Mouse (Mus musculus): ENCODE data around the gene Adamtsl1.

- TF ChIP-seq ZNF384 (IDR thresholded peaks at IDR 0.05; ENCODE audit: low read depth, low read length) (no peak), HCFC1 (IDR thresholded peaks at IDR 0.05; ENCODE audit: borderline replicate concordance, insufficient read depth, low read length) (no peak), CHD2 (IDR thresholded peaks at IDR 0.05; ENCODE audit: low read depth, low read length) (no peak), MAFK (IDR thresholded peaks at IDR 0.05; ENCODE audit: insufficient read depth, low read depth, low read length) (no peak), ZC3H11A (IDR thresholded peaks at IDR 0.05; ENCODE audit: borderline replicate concordance, low read depth, low read length) (no peak)
Measured at GRCm38 (mm10) chr4:86074871-86075270, 560.9 kb downstream of the Adamtsl1 start.

Measured in ES-E14 (cell line).